Mouse (Mus musculus) yolk sac, embryonic 10.5 days (tissue): ENCODE measurements around the gene Ggct.

Source experiments
- DNase-seq: peaks from one replicate; pipeline ENCODE4 v3.0.0-alpha.2; 2017; ENCODE audit warnings: low spot score

The Ggct gene

DNA sequence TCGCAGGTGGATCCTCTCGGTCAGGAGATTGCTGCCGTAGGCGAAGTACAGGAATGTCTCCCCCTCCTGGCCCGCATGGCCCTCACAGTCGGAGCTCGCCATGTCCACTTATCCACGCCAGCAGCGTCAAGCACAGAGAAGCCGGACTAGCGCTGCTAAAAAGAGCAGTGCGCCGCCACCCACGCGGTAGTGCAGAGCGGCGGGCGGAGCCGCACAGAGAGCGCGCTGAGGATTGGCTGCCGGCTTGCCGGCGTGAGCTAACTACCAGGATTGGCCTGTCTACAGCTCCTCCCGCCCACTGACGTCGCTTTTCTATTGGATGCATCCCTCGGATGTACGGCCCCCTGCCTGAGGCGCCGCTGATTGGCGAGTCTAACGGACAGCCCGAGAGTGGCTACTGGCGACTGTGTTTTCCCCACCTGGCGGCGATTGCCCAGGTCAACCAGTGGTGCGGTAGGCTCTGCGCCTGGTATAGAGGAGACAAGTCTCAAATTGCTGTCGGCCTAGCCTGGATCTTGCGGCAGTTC lies at the start of gene Ggct:
Gene Ggct (minus strand): TSS at position 217 of the 527 bp plus-strand sequence.
- peak; percentile 97 for DNase-seq

DNA sequence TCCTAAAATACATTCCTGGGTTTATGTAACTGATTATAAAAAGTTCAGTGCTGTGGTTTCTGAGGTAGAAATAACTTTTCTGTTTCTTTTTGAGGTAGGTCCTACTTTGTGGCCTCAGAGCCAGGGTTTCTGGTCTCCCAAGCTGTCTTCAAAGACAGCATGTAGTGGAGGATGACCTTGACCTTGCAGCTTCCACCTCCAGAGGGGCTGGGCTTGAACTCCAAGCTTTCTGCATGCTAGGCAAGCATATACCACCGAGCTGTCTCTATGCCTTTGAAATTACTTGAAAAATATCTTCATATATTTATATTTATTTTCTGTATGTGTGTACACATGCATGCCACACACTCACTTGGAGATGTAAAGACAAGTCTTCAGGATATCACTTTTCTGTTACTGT lies 47.3 kb upstream of the Ggct start:
- DNase-seq: no peak

DNA sequence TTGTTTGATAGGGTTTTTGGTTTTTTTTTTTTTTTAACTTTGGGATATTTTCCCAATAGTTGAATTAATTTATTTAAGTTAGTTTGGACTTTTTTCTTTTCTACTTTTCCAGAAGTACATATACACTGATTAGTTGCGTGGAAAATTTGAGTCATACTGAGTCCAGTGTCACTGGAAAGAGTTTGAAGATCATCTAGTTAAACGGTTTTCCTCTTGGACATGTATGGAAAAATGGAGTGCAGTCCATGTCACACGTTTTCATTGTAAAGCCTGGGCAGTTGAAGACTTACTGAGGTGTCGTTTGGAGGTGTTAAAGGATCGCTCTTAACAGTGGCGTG lies 46.7 kb upstream of the Ggct start:
- no peak for DNase-seq

DNA sequence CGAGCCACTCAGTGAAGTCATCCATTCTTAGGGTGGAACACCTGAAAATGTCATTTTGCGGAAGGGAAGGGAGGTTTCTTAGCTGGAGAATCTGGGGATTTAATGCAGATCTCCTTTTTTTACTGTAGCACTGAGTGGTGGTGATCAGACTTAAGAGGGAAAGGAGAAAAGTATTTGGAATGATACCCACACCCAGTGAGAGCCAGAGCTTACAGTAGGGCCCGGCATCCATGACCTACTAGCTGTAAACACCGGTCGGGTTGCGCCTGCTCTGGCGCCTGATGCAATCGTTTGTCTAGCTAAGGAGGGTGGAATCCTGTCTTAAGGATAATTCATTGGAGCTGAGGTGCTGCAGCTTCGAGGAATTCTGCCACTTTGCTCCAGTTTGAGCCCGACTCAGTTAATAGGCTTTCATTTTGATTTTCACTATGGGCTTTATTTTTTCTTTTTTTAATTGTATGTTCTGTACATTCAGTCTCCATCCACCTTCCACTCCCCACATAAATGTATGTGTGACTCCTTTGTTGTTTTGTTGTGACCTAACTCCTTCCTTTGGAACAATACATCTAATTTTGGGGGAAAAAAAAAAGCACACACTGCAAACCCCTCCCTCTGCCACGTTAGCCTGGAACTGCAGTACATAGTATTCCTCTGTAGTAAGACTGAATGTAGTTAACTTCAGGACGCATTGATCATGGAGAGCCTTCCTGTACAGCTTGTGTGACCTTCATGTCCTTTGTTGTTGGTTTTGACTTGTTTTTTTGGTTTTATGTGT lies 46.1 kb upstream of the Ggct start:
- DNase-seq: peak; percentile 23

DNA sequence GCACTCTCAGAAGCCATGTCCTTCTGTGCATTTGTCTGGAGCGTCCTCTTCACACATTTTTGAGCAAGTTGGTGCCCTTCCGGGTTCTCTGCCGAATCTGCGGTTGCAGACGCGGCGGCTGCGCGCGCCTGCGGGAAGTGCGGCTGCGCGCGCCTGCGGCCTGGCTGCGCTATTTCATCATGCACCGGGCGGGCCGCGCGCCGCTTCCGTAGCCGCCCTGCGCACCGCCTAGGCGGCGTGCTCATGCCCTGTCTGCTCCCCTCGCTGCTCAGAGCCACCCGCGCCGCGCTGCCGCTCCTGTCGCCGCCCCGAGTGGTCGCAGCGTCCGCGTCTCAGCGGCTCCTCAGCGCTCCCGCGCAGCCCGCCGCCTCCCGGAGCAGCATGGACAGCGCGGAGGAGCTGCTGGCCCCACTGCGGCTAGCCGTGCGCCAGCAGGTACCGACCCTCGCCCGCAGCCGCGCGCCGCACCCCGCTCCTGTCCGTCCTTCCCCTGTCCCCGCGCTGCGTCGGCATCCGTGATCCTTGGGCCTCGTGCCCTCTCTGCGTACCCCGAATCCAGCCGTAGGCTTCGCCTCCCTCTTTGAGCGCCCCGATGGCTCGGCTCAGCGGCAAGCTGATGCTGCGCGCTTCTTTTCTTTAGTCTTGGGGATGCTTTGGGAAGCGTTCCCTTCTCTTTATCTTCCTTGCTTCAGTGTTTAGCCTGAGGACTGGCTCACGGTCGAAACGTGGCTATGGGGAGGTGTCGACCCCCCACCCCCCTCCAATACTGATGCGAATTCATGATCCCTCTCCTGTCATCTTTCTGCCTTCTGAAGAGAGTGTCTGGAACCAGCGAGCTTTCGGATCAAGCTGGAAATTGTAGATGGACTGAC lies 45.3 kb upstream of the Ggct start, which contains the start of gene Gars:
Gene Gars (plus strand): TSS at position 209 of the 872 bp plus-strand sequence.
- DNase-seq: peak; percentile 84

DNA sequence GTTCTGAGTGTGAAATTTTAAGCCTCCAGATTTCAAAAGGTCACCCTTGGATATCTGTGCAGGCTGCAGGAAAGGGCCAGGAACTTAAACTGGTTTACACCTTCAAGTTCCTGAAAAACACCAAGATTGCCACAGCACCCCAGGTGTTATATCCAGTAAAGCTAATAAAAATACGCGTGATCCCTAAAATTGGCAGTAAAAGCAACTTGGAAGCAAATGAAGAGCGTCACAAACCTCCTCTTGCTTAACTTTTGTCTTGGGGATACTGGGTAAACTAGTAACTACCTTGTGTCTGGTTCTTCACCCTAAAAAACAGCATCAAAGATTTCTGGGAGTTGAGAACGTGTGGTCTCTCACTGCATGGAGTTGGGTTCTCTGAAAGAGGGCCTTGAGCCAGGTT lies 44.0 kb upstream of the Ggct start:
- no peak for DNase-seq

DNA sequence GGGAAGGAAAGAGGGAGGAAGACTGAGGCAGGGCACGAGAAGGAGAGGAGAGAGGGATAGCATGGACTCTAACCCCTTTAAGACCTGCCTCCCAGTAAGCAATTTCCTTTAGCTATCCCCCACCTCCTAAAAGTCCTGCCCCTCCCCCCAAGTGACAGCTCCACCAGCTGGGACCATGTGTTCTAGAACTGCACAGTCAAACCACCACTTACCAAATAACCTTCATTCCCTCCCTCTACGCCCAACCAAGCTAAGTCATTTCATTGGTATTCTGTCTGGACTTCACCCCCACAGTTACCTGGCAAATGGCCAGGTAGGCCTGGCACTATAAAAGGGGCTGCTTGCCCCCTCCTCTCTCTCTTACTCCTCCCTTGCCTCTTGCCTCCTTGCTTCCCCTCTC lies 34.9 kb upstream of the Ggct start:
- no peak for DNase-seq

DNA sequence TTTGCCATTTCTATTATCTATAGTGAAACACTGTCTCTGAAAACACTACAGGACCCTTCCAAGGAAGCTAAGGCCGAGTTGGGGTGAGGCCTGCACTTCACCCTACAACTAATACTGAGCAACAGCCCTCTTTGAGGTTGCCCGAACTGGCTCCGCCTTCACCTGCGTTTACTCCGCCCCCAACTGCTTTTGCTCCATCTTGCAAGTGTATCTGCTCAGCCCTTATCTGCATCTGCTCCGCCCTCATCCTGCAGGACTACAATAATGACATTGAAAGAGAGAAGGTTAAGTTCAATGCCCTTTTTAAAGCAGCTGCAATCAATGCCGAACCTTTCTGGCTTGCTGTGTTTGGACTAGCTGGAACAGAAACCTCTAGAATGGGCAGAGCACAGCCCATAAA lies 29.1 kb upstream of the Ggct start:
- DNase-seq: no peak

DNA sequence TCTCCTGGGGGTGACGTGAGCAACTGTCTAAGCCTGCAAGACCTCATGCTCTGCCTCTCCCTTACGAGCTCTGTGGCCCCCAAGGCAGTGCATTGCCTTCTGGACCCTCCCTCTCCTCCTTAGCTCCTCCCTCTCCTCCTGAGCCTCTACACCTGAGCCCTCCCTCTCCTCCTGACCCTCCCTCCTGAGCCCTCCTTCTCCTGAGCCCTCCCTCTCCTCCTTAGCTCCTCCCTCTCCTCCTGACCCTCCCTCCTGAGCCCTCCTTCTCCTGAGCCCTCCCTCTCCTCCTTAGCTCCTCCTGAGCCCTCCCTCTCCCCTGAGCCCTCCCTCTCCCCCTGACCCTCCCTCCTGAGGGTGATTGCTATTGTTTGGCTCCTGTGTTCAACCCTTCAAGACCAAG lies 25.7 kb upstream of the Ggct start:
- DNase-seq: no peak

DNA sequence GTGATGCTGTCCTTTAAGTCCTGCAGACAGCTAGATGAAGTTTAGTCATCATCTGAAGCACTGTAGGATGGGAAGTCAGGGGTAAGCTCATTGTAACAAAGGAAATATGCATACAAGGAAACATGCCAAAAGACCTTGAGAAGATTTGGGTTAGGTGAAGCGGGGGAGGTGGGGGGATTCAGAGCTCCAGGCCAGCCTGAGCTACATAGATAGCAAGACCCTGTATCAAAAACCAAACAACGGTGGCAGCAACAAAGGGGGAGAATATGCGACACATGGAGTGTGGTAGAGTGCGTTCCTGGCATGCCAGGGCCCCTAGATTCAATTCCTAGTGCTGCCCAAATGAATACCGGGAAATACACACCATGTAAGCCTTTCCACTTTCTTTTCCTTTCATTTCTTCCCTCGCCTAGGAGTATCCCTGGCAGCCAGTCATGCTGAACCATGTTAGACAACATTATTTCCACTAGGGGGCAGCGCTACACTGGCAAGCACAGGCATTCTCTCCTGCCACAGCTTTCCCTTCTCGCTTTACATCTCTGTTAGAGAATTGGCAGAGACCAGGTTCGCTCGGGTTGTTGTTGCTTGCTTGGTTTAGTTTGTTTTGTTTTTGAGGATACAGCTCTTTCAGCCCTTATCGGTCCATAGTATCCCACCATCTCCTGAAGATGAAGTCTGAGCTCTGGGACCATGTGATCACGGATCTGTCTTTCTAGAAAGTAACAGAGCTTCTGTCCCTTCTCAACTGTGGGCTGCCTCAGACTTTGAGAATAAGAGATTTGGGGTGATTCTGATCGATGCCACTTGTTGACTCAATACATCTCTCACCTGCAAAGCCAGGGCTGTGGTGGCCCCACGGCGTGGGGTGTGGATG lies 24.2 kb upstream of the Ggct start:
- DNase-seq: peak; percentile 51

DNA sequence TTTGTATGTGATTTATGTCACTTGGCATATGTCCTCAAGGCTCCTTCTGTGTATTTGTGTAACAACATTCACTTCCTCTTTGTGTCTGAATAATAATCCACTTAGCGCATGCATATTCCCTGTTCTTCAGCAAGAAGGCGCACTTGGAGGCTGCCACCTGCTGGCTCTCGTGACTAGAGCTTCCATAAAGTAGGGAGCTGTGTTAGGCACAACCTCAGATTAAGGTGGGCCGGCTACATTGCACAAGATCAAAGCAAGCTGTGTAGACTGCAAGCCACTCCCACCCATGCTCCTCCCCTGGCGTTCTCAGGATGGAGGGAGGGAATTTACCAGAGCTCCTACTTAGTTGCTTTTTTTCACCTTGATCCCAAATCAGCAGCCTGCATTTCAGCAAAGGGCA lies 23.5 kb upstream of the Ggct start:
- no peak for DNase-seq

DNA sequence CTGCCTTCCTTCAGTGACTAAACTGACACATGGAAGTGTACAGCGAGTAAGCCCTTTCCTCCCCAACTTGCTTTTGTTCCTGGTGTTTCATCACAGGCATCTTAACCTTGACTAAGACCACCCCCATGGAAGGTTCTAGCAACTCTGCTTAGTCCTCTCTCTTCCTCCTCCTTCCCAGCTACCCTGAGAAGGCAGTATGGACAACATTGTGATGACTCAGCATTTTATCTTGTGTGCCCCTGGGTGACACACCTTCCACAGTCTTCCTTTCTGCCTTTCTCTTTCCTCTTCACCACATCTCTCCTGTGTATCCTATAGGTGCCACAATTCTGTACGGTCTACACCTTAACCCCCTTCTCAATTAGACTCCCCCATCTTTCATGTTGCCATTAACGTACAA lies 21.4 kb upstream of the Ggct start:
- no peak for DNase-seq

DNA sequence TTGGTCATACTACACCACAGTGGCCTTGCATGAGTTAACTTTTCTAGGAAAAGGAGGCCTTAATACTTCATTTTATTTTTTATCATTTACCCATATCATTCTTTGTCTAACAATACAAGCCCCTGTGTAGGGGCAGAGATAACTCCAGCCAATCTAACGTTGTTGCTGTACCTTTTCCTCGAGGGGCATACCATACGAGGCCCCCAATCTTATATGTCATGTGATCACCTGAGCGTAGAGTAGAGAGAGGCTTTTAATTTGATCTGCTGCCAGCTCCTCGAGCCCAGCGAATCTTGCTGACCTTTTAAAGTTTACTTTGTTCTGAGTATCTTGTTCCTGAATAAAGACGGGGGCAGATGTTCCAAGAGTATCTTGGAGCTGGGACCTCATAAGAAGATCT lies 19.8 kb upstream of the Ggct start:
- no peak for DNase-seq

DNA sequence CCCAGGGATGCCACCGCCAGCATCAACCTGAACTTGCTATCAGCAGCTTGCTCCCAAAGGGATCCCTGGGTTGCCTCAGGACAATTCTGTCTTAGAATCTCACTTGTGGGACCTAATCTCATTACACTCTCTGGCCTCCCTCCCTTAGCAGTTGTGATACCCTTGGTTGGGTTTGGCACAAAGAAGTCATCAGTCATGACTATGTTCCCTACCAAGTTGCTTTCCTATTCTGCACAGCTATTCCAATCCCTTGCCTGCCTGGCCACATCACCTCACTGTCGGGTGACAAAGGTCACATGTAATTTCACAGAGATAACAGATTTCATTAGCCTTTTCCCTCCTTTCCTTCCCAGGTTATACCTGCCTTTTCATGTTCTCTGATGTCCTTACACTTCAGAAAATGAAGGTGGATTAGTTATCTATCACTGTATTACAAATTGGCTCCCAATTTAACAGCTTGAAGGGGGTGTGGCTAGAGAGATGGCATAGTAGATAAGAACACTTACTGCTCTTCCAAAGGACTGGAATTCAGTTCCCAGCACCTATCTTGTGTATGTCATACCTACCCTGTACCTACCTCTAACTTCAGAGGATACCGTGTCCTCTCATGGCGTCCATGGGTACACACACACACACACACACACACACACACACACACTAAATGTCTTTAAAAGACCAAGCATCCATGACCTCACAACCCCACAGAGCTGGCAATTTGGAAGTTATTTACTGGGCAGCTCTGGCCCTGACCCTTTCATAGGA lies 17.8 kb upstream of the Ggct start:
- no peak for DNase-seq

DNA sequence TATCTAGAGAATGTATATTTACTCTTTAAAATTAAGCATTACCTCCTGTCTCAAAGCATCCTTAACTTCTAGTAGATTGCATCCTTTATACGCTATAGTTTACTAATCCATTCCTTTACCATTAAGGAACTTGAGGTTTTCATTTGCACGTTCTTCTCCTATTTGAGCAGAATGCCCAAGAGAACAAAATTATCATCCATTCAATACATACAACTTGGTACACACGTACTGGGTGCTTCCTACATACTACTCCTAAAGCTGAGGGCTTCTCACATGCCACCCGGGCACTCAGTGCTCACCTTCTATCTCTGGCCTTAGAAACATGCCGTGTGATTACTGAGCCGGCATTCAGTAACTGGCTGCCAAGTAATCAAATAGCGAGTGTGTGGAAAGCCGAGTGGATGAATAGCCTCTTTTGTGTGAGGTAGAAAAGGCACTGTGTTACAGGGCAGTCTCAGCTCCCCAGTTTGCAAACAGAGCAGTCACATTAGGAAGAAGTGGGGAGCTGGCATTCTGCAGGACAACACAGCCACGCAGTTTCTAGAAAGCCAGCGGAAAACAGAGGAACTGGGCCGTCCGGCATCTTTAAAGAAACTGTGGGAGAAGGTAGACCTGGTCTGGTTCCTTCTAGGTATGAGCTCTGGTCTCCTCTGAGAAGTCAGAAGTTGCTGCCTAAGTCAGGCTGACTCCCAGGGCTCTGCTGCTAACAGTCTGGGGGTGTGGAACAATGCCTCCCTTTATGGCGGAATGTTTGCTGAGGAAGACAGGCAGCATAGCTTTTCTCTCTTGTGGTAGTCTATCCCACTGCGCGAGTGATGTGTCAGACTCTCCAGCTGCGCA lies 16.9 kb upstream of the Ggct start:
- DNase-seq: no peak

DNA sequence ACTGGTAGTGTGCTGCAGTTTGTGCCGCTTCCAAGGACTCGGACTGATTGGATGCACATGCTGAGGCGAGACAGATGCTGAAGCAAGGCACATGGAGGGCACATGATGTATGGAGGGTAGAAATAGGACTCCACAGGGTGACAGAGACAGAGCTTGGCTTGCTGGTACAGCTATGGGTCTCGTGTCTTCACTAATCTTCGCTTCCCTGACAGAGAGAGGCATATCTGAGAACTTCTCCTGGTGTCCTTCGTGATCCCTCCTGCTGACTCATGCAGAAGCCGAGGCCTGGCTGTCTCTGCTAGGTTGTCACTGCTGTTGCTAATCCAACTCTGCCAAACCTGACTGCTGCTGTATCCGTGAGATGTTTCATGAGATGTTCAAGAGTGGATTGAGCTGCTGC lies 15.7 kb upstream of the Ggct start:
- DNase-seq: no peak

DNA sequence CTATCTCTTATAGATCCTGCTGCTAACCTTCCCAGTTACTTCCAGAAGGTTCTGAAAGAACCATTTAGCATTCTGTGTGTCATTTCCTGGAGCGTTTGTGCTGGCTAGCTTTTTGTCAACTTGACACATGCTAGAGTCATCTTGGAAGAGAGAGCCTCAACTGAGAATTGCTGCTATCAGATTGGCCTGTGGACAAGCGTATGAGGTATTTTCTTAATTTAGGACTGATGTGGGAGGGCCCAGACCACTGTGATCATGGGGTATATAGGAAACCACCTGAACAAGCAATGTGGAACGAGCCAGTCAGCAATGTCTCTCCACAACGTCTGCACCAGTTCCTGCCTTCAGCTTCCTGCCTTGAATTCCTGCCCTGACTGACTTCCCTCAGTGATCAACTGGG lies 10.8 kb upstream of the Ggct start:
- no peak for DNase-seq

DNA sequence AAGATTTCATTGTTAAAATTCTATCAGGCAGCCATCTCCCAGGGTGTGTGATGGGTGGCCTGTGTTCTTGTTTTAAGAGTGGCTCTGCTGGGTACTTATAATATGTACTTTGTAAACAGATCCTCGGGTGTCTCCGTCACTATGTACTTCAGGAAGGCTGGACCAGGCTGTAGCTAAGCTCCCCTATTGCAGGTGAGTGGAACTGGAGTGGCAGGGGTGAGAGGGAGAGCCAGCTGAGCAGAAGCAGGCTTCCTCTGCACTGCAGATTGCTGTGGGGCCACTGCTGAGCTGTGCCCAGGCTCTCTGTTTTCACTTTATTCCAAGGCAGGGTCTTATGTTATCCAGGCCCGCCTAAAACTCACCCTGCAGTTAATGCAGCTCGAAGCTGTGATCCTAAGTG lies 9.7 kb upstream of the Ggct start:
- DNase-seq: no peak

DNA sequence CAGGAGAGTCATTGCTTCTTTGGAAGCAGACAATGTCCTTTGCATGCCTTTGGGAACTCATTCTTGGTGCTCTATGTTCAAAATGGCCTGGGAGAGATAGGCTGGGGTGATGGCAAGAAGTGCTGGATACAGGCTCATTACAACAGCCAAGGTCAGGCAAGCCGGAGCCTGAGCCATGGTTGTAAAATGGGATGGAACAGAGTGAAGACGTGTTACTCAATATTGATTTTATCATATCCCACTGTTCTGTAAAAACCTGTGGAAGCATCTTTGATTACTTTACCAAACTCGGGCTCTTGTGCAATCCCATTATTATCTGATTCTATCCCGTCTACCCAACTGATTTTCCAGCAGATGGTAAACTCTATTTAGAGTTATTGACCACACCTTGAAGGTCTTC lies 8.6 kb upstream of the Ggct start:
- no peak for DNase-seq

DNA sequence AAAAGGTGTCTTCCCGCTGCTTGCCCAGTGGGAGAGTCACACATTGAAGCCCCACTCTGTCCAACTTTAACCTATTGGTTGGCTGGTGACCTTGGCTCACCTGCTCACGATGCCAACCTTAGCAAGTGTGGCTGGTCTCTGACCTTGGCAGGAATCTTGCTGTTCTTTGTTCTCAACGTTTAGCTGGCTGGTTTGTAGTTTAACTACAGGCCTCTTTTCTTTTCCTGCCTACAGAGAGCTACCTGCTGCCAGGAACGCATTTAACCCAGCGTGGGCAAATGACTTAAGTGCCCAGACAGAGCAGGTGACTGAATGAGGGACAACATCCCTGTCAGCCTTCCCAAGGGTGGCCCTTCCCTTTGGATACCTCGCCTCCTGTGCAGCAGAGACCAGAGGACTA lies 5.0 kb upstream of the Ggct start:
- no peak for DNase-seq

DNA sequence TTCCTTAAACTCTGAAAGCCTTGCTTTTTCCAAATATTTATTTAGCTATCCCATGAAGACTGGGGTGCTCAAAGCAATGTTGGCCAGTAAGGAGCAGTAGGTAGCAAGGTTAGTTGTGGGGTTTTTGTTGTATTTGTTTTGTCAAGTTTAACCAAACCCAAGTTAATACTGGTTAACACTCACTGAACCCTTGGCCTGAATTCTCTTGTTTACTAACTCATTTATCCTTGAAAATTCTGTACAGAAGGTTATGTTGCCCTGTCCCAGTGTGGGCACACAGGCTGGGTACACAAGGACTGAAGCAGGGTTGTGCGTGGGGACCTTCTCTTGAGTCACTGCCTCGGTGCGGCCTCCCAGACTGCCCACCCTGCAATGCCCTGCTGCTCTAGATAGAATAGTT lies 3.6 kb upstream of the Ggct start:
- DNase-seq: no peak
